Mouse (Mus musculus) kidney, postnatal 36 days (tissue): ENCODE results near the gene Fam216b.

Experiments
- DNase-seq, 2 experiments: peaks; one replicate each; pipeline ENCODE4 v3.0.0; 2021 to 2022; ENCODE audit warnings: mixed read lengths in 2 of 2

Gene Fam216b

GRCm38 (mm10) chr14:78041886-78042526, 46.8 kb downstream of the Fam216b start:
- DNase-seq = peak in 1 of 2 experiments; percentile 6

- DNase-seq = no peak
Measured at GRCm38 (mm10) chr14:78040643-78041042, 48.2 kb downstream of the Fam216b start.

GRCm38 (mm10) chr14:78038876-78039275, 49.9 kb downstream of the Fam216b start:
- DNase-seq = no peak
